Mouse (Mus musculus): ENCODE measurements at regions not wholly inside any gene's neighbourhood (a gene's known extent, or its start where the extent isn't known, plus 50 kb on each side); places are given as distances from the start of the nearest gene placed in this dataset.
A peak's percentile ranks its signal among the peaks of the same experiment; 100 is the strongest.
"Not testable (repeated sequence)": the region's sequence is repeated elsewhere in the genome, so short reads cannot be mapped to it uniquely, and the experiment has no call there.

DNA sequence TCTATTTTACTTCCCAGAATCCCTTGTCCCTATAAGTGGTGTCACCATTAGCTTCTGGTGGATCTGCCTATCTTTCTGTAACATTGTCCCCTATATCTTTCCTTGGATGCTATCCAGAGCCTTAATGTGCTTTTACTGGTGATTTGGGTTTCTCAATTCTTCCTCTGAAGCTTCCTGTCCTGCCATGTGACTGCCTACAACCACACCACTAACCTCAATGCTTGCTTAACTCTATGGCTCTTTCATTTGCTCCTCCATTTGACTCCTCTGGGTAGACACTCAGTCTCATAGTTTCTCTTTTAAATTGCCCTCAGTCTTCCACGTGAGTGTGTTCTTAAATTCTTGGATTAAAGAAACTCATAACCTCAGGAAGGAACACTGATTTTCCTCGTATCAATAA lies 181.4 kb upstream of the Akr1e1 start:
- no peak for ATAC-seq
- Histone ChIP-seq H3K9me3 (ENCODE audit: control insufficient read depth) (no peaks in the 10 kb centered on the region), H3K27me3 (replicated peaks; ENCODE audit: control insufficient read depth, insufficient read depth, low read length) (no peaks in the 10 kb centered on the region), H3K4me1 (replicated peaks; ENCODE audit: control insufficient read depth, insufficient read depth, low read length) (no peaks in the 10 kb centered on the region), H3K27ac (ENCODE audit: low read depth, low read length) (no peak overlapping the region), H3K4me2 (replicated peaks; ENCODE audit: low read depth) (no peak overlapping the region), H3K9ac (ENCODE audit: low read depth, low read length) (no peak overlapping the region), H3K36me3 (ENCODE audit: control insufficient read depth, insufficient read depth) (no peaks in the 10 kb centered on the region), H3K4me3 (ENCODE audit: low read depth, low read length) (no peak overlapping the region)
- 71% methylated on average over 2 of the region's 2 CpGs for WGBS
- no peak for TF ChIP-seq CTCF (IDR thresholded peaks at IDR 0.05; ENCODE audit: low read depth)

- H3K4me1 ChIP-seq (replicated peaks; ENCODE audit: control insufficient read depth, insufficient read depth, low read length) = no peaks in the 10 kb centered on the region
- H3K27ac ChIP-seq (ENCODE audit: low read depth, low read length) = no peak overlapping the region
- TF ChIP-seq CTCF (IDR thresholded peaks at IDR 0.05; ENCODE audit: low read depth) = no peak
- no peak overlapping the region for H3K9ac ChIP-seq (ENCODE audit: low read depth, low read length)
- H3K9me3 ChIP-seq (ENCODE audit: control insufficient read depth) = no peaks in the 10 kb centered on the region
- no peaks in the 10 kb centered on the region for H3K27me3 ChIP-seq (replicated peaks; ENCODE audit: control insufficient read depth, insufficient read depth, low read length)
- H3K4me3 ChIP-seq (ENCODE audit: low read depth, low read length) = no peak overlapping the region
- 74% methylated on average over 3 of the region's 3 CpGs for WGBS
- ATAC-seq = no peak
- no peaks in the 10 kb centered on the region for H3K36me3 ChIP-seq (ENCODE audit: control insufficient read depth, insufficient read depth)
- no peak overlapping the region for H3K4me2 ChIP-seq (replicated peaks; ENCODE audit: low read depth)
Observed at GRCm38 (mm10) chr13:4783290-4783689, 174.3 kb upstream of the Akr1e1 start.

DNA sequence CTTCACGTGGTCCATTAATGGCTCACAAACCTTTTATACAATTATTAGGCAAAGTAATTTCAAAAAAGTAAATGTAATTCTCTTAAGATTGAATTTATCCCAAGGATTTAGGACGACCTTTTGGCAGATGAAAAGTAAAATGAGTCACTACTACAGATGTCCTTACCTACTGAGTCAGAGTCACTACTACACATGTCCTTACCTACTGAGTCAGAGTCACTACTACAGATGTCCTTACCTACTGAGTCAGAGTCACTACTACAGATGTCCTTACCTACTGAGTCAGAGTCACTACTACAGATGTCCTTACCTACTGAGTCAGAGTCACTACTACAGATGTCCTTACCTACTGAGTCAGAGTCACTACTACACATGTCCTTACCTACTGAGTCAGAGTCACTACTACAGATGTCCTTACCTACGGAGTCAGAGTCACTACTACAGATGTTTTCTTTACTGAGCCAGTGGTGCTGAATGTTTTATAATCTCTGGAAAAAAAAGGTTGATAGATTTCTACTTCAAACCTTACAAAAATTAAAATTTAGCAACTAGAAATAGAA lies 169.4 kb upstream of the Akr1e1 start:
- H3K4me1 ChIP-seq (replicated peaks; ENCODE audit: control insufficient read depth, insufficient read depth, low read length); ATAC-seq; H3K4me3 ChIP-seq (ENCODE audit: low read depth, low read length); H3K36me3 ChIP-seq (ENCODE audit: control insufficient read depth, insufficient read depth); H3K9ac ChIP-seq (ENCODE audit: low read depth, low read length); H3K9me3 ChIP-seq (ENCODE audit: control insufficient read depth); H3K27me3 ChIP-seq (replicated peaks; ENCODE audit: control insufficient read depth, insufficient read depth, low read length); H3K27ac ChIP-seq (ENCODE audit: low read depth, low read length); H3K4me2 ChIP-seq (replicated peaks; ENCODE audit: low read depth): not testable (repeated sequence)
- WGBS = 81% methylated on average over 3 of the region's 3 CpGs

GRCm38 (mm10) chr13:4776855-4777254 lies 167.9 kb upstream of the Akr1e1 start:
- ATAC-seq = no peak
- WGBS = 33% methylated on average over 4 of the region's 4 CpGs
- H3K9ac ChIP-seq (ENCODE audit: low read depth, low read length) = no peak overlapping the region
- H3K27ac ChIP-seq (ENCODE audit: low read depth, low read length) = no peak overlapping the region
- peak; percentile 82 for TF ChIP-seq CTCF (IDR thresholded peaks at IDR 0.05; ENCODE audit: low read depth)
- H3K36me3 ChIP-seq (ENCODE audit: control insufficient read depth, insufficient read depth) = no peaks in the 10 kb centered on the region
- H3K4me2 ChIP-seq (replicated peaks; ENCODE audit: low read depth) = no peak overlapping the region
- H3K4me1 ChIP-seq (replicated peaks; ENCODE audit: control insufficient read depth, insufficient read depth, low read length) = no peaks in the 10 kb centered on the region
- no peaks in the 10 kb centered on the region for H3K9me3 ChIP-seq (ENCODE audit: control insufficient read depth)
- H3K4me3 ChIP-seq (ENCODE audit: low read depth, low read length) = no peak overlapping the region
- no peaks in the 10 kb centered on the region for H3K27me3 ChIP-seq (replicated peaks; ENCODE audit: control insufficient read depth, insufficient read depth, low read length)

DNA sequence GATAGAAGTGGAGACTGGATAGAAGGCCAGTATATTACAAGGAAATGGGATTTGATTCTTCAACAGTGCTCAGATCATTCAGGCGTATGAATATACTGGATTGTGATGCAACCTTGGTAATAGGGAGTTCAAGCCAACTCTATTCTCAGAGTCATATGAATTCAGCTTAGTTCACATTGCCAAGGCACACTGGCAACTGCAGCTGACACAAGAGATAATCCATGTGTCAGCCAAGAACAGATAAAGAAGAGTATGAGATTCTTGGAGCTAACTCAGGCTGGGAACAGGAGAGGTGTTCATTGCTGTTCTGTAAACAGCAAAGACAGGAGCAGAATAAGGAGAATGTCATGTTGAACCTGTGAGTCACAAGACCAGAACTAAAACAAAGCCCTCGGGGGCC lies 163.3 kb upstream of the Akr1e1 start:
- 89% methylated on average over 2 of the region's 2 CpGs for WGBS
- Histone ChIP-seq H3K36me3 (ENCODE audit: control insufficient read depth, insufficient read depth) (no peaks in the 10 kb centered on the region), H3K9me3 (ENCODE audit: control insufficient read depth) (no peaks in the 10 kb centered on the region)

DNA sequence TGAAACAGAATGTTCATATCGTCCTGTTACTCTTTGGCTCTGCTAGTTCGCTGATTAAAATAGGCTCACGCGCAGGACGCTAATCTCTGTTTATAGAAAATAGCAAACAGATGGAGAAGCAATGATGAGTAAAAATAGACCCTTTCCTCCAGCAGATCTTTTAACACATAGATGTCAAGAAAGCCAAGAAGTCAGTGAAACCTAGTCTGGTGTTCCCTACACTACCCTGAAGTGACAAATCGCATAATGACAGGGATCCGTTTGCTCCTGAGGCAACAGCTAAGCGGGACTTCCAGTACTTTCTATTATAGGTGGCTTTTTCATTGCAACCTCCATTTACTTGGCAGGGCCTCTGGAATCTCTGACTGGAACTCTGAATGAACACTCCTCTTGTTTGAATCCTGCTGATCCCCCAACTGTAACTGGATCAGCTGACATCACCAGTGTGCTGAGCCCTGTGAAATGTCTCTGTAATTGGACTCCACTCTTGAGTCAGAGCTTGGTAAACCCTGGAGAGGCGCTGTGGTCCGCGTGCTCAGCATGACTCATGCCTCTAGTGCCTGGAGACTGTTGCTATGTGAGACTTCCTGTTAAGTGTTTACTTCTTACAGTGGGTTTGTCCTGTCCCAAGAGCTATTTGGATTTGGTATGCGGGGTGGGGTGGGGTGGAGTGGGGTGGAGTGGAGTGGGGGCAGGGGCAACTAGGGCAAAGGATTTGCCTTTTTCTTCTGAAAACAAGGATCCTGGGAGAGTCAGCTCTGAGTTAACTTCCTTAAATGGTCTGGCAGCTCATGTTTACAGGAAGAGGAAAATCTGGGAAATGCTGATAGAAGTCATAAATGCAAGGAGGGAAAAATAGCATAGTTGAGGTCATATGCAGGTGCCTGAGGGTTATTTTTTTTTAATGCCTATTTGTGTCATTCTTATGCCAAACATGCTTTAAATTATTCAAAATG lies 162.4 kb upstream of the Akr1e1 start:
- H3K27ac ChIP-seq (ENCODE audit: low read depth, low read length) = peak overlapping the region; percentile 62
- H3K4me3 ChIP-seq (ENCODE audit: low read depth, low read length) = no peak overlapping the region
- peak; percentile 71 for TF ChIP-seq CTCF (IDR thresholded peaks at IDR 0.05; ENCODE audit: low read depth)
- no peak overlapping the region for H3K9ac ChIP-seq (ENCODE audit: low read depth, low read length)
- no peaks in the 10 kb centered on the region for H3K36me3 ChIP-seq (ENCODE audit: control insufficient read depth, insufficient read depth)
- no peaks in the 10 kb centered on the region for H3K9me3 ChIP-seq (ENCODE audit: control insufficient read depth)
- no peaks in the 10 kb centered on the region for H3K27me3 ChIP-seq (replicated peaks; ENCODE audit: control insufficient read depth, insufficient read depth, low read length)
- H3K4me1 ChIP-seq (replicated peaks; ENCODE audit: control insufficient read depth, insufficient read depth, low read length) = 0 out of 2 replicates have a peak, but pooled peaks cover 4% of the 10 kb centered on the region
- peak overlapping the region; percentile 44 for H3K4me2 ChIP-seq (replicated peaks; ENCODE audit: low read depth)
- 27% methylated on average over 12 of the region's 12 CpGs for WGBS
- peak; percentile 100 for ATAC-seq

More for the DNA sequence above, 163.3 kb upstream of the Akr1e1 start:
- no peak overlapping the region for H3K9ac ChIP-seq (ENCODE audit: low read depth, low read length)
- 0 out of 2 replicates have a peak, but pooled peaks cover 4% of the 10 kb centered on the region for H3K4me1 ChIP-seq (replicated peaks; ENCODE audit: control insufficient read depth, insufficient read depth, low read length)
- no peak for TF ChIP-seq CTCF (IDR thresholded peaks at IDR 0.05; ENCODE audit: low read depth)
- H3K27me3 ChIP-seq (replicated peaks; ENCODE audit: control insufficient read depth, insufficient read depth, low read length) = no peaks in the 10 kb centered on the region
- H3K4me3 ChIP-seq (ENCODE audit: low read depth, low read length) = no peak overlapping the region
- H3K27ac ChIP-seq (ENCODE audit: low read depth, low read length) = no peak overlapping the region
- no peak for ATAC-seq
- no peak overlapping the region for H3K4me2 ChIP-seq (replicated peaks; ENCODE audit: low read depth)
